Mouse (Mus musculus) MEL (cell line): Measurements from ENCODE around the gene Isca1. TPM values are rescaled to one million over a fixed set of nuclear protein-coding genes. Genes with fewer than 3 reads are reported as not detected.

Source experiments
- DNase-seq: peaks from one replicate; pipeline ENCODE4 v3.0.0; 2011; ENCODE audit warnings: low read depth, low spot score
- H3K27ac ChIP-seq: 2 replicates; pipeline ENCODE4 v1.5.1; 2012; ENCODE audit warnings: low read depth, mild to moderate bottlenecking, control low read depth, low read length, moderate library complexity; ENCODE audit not compliant: control insufficient read depth
- H3K27me3 ChIP-seq, 2 experiments: fragments of 150-350 bp in 1 of 2; sonication (generic) in 1 of 2; 2 replicates each; pipeline ENCODE4 v1.6.1; 2012; ENCODE audit warnings: low read length in 2 of 2, mild to moderate bottlenecking in 2 of 2, improper control_type of control experiment in 1 of 2, moderate library complexity in 1 of 2; ENCODE audit not compliant: insufficient read depth in 2 of 2, control insufficient read depth in 1 of 2
- H3K36me3 ChIP-seq, 2 experiments: 2 replicates each; pipeline ENCODE4 v1.6.1; 2012 to 2014; ENCODE audit warnings: low read length in 2 of 2, improper control_type of control experiment in 1 of 2, inconsistent platforms in 1 of 2, mild to moderate bottlenecking in 1 of 2; ENCODE audit not compliant: insufficient read depth in 2 of 2, control insufficient read depth in 1 of 2
- H3K4me1 ChIP-seq, 2 experiments: fragments of 150-350 bp in 1 of 2; sonication (generic) in 1 of 2; 2 replicates each; pipeline ENCODE4 v1.6.1; 2012; ENCODE audit warnings: low read length in 2 of 2, improper control_type of control experiment in 1 of 2, mild to moderate bottlenecking in 1 of 2; ENCODE audit not compliant: insufficient read depth in 2 of 2, control insufficient read depth in 1 of 2
- H3K4me3 ChIP-seq, 2 experiments: fragments of 150-350 bp in 1 of 2; sonication (generic) in 1 of 2; 2 replicates each; pipeline ENCODE4 v1.5.1; 2012; ENCODE audit warnings: low read depth in 2 of 2, low read length in 2 of 2, mild to moderate bottlenecking in 2 of 2, moderate library complexity in 2 of 2, control low read depth in 1 of 2, improper control_type of control experiment in 1 of 2; ENCODE audit not compliant: control insufficient read depth in 1 of 2, insufficient read depth in 1 of 2
- H3K79me2 ChIP-seq: 2 replicates; pipeline ENCODE4 v1.6.1; 2012; ENCODE audit warnings: mild to moderate bottlenecking, low read length, moderate library complexity; ENCODE audit not compliant: control insufficient read depth, poor library complexity, insufficient read depth
- H3K9ac ChIP-seq: 2 replicates; pipeline ENCODE4 v1.6.1; 2012; ENCODE audit warnings: low read depth, mild to moderate bottlenecking, control low read depth, low read length, moderate library complexity; ENCODE audit not compliant: control insufficient read depth, poor library complexity, severe bottlenecking
- H3K9me3 ChIP-seq: fragments of 150-350 bp; sonication (generic); replicated peaks from 2 replicates; pipeline ENCODE4 v1.6.1; 2012; ENCODE audit warnings: mild to moderate bottlenecking, low read length, improper control_type of control experiment, moderate library complexity; ENCODE audit not compliant: insufficient read depth
- BHLHE40 ChIP-seq: IDR thresholded peaks from 2 replicates; pipeline ENCODE4 v1.6.1; 2012; ENCODE audit warnings: low read depth, mild to moderate bottlenecking, inconsistent platforms, low read length, improper control_type of control experiment, borderline replicate concordance
- CHD1 ChIP-seq: IDR thresholded peaks from 2 replicates; pipeline ENCODE4 v1.6.1; 2012; ENCODE audit warnings: low read depth, mild to moderate bottlenecking, inconsistent platforms, low read length, improper control_type of control experiment
- CHD2 ChIP-seq: IDR thresholded peaks from 2 replicates; pipeline ENCODE4 v1.6.1; 2011; ENCODE audit warnings: low read length, improper control_type of control experiment
- CTCF ChIP-seq, 3 experiments: IDR thresholded peaks in 2 of 3; conservative IDR thresholded peaks in 1 of 3; 2 replicates each; pipeline ENCODE4 v1.5.1; 2011 to 2012; ENCODE audit warnings: low read length in 3 of 3, low read depth in 2 of 3, mild to moderate bottlenecking in 2 of 3, improper control_type of control experiment in 1 of 3, inconsistent platforms in 1 of 3, mixed read lengths in 1 of 3, moderate library complexity in 1 of 3; ENCODE audit not compliant: control insufficient read depth in 1 of 3, insufficient read depth in 1 of 3, poor library complexity in 1 of 3, severe bottlenecking in 1 of 3
- E2F4 ChIP-seq: IDR thresholded peaks from 2 replicates; pipeline ENCODE4 v1.6.1; 2011; ENCODE audit warnings: low read depth, low read length, improper control_type of control experiment, borderline replicate concordance
- ELF1 ChIP-seq: IDR thresholded peaks from 2 replicates; pipeline ENCODE4 v1.6.1; 2014; ENCODE audit warnings: low read depth, mild to moderate bottlenecking, inconsistent platforms, low read length, improper control_type of control experiment, moderate library complexity
- ETS1 ChIP-seq: IDR thresholded peaks from 2 replicates; pipeline ENCODE4 v1.6.1; 2012; ENCODE audit warnings: low read depth, mild to moderate bottlenecking, inconsistent platforms, low read length, improper control_type of control experiment, moderate library complexity
- GABPA ChIP-seq: IDR thresholded peaks from 2 replicates; pipeline ENCODE4 v1.6.1; 2012; ENCODE audit warnings: low read depth, mild to moderate bottlenecking, inconsistent platforms, low read length, improper control_type of control experiment, moderate library complexity
- HCFC1 ChIP-seq: IDR thresholded peaks from 2 replicates; pipeline ENCODE4 v1.6.1; 2012; ENCODE audit warnings: low read depth, mild to moderate bottlenecking, inconsistent platforms, low read length, improper control_type of control experiment, moderate library complexity
- JUND ChIP-seq: IDR thresholded peaks from 2 replicates; pipeline ENCODE4 v1.6.1; 2011; ENCODE audit warnings: low read depth, mild to moderate bottlenecking, improper control_type of control experiment, low read length
- KAT2A ChIP-seq: conservative IDR thresholded peaks from 2 replicates; pipeline ENCODE4 v1.6.1; 2012; ENCODE audit warnings: low read depth, low read length, improper control_type of control experiment, inconsistent platforms
- MAFK ChIP-seq: IDR thresholded peaks from 2 replicates; pipeline ENCODE4 v1.6.1; 2011; ENCODE audit warnings: low read depth, mild to moderate bottlenecking, low read length, improper control_type of control experiment, borderline replicate concordance
- MAX ChIP-seq: IDR thresholded peaks from 2 replicates; pipeline ENCODE4 v1.6.1; 2011; ENCODE audit warnings: low read length, improper control_type of control experiment
- MAZ ChIP-seq: IDR thresholded peaks from 2 replicates; pipeline ENCODE4 v1.6.1; 2012; ENCODE audit warnings: low read depth, mild to moderate bottlenecking, inconsistent platforms, low read length, improper control_type of control experiment
- MEF2A ChIP-seq: IDR thresholded peaks from 2 replicates; pipeline ENCODE4 v1.6.1; 2014; ENCODE audit warnings: low read depth, mild to moderate bottlenecking, inconsistent platforms, low read length, improper control_type of control experiment; ENCODE audit not compliant: poor library complexity, insufficient replicate concordance, severe bottlenecking; ENCODE audit errors: extremely low read depth
- MXI1 ChIP-seq: IDR thresholded peaks from 2 replicates; pipeline ENCODE4 v1.6.1; 2011; ENCODE audit warnings: mild to moderate bottlenecking, low read depth, low read length, improper control_type of control experiment
- MYB ChIP-seq: IDR thresholded peaks from 2 replicates; pipeline ENCODE4 v1.6.1; 2011; ENCODE audit warnings: mild to moderate bottlenecking, low read depth, low read length, improper control_type of control experiment
- MYC ChIP-seq: IDR thresholded peaks from 2 replicates; pipeline ENCODE4 v1.6.1; 2011; ENCODE audit warnings: low read depth, mild to moderate bottlenecking, low read length, improper control_type of control experiment, moderate library complexity
- NRF1 ChIP-seq: IDR thresholded peaks from 2 replicates; pipeline ENCODE4 v1.6.1; 2014; ENCODE audit warnings: low read depth, mild to moderate bottlenecking, inconsistent platforms, low read length, improper control_type of control experiment, moderate library complexity; ENCODE audit not compliant: poor library complexity, insufficient read depth, severe bottlenecking
- POLR2A ChIP-seq, 2 experiments: IDR thresholded peaks; 2 replicates each; pipeline ENCODE4 v1.6.1; 2011 to 2012; ENCODE audit warnings: low read length in 2 of 2, mild to moderate bottlenecking in 2 of 2, control low read depth in 1 of 2, improper control_type of control experiment in 1 of 2, low read depth in 1 of 2, moderate library complexity in 1 of 2; ENCODE audit not compliant: control insufficient read depth in 1 of 2, insufficient read depth in 1 of 2, poor library complexity in 1 of 2
- POLR2AphosphoS2 ChIP-seq: IDR thresholded peaks from 2 replicates; pipeline ENCODE4 v1.6.1; 2011; ENCODE audit warnings: low read length, improper control_type of control experiment
- POLR2AphosphoS5 ChIP-seq: IDR thresholded peaks from 2 replicates; pipeline ENCODE4 v1.6.1; 2012; ENCODE audit warnings: low read depth, borderline replicate concordance, mild to moderate bottlenecking, inconsistent platforms, low read length, moderate library complexity, mixed read lengths
- RAD21 ChIP-seq: IDR thresholded peaks from 2 replicates; pipeline ENCODE4 v1.6.1; 2011; ENCODE audit warnings: mild to moderate bottlenecking, low read depth, low read length, improper control_type of control experiment
- RCOR1 ChIP-seq: IDR thresholded peaks from 2 replicates; pipeline ENCODE4 v1.6.1; 2012; ENCODE audit warnings: low read depth, mild to moderate bottlenecking, inconsistent platforms, low read length, improper control_type of control experiment
- SIN3A ChIP-seq: IDR thresholded peaks from 2 replicates; pipeline ENCODE4 v1.6.1; 2012; ENCODE audit warnings: low read length, improper control_type of control experiment, inconsistent platforms
- SMC3 ChIP-seq: IDR thresholded peaks from 2 replicates; pipeline ENCODE4 v1.6.1; 2011; ENCODE audit warnings: low read depth, low read length, improper control_type of control experiment
- TAL1 ChIP-seq: IDR thresholded peaks from 2 replicates; pipeline ENCODE4 v1.6.1; 2012; ENCODE audit warnings: mild to moderate bottlenecking, inconsistent platforms, low read length, moderate library complexity, mixed read lengths
- TBP ChIP-seq: IDR thresholded peaks from 2 replicates; pipeline ENCODE4 v1.8.0; 2011; ENCODE audit warnings: low read depth, low read length, improper control_type of control experiment
- UBTF ChIP-seq: IDR thresholded peaks from 2 replicates; pipeline ENCODE4 v1.6.1; 2012; ENCODE audit warnings: low read depth, mild to moderate bottlenecking, inconsistent platforms, low read length, improper control_type of control experiment, moderate library complexity, borderline replicate concordance; ENCODE audit not compliant: insufficient read depth
- USF1 ChIP-seq: IDR thresholded peaks from 2 replicates; pipeline ENCODE4 v1.6.1; 2014; ENCODE audit warnings: low read depth, mild to moderate bottlenecking, inconsistent platforms, low read length, improper control_type of control experiment, moderate library complexity
- USF2 ChIP-seq, 2 experiments: IDR thresholded peaks; 2 replicates each; pipeline ENCODE4 v1.6.1; 2011 to 2012; ENCODE audit warnings: improper control_type of control experiment in 2 of 2, low read length in 2 of 2, borderline replicate concordance in 1 of 2, inconsistent platforms in 1 of 2, low read depth in 1 of 2, mild to moderate bottlenecking in 1 of 2; ENCODE audit not compliant: insufficient read depth in 1 of 2
- ZKSCAN1 ChIP-seq: IDR thresholded peaks from 2 replicates; pipeline ENCODE4 v1.6.1; 2012; ENCODE audit warnings: low read depth, mild to moderate bottlenecking, inconsistent platforms, low read length, improper control_type of control experiment, moderate library complexity
- ZMIZ1 ChIP-seq: IDR thresholded peaks from 2 replicates; pipeline ENCODE4 v1.6.1; 2012; ENCODE audit warnings: low read depth, mild to moderate bottlenecking, inconsistent platforms, low read length, improper control_type of control experiment, moderate library complexity
- ZNF384 ChIP-seq: IDR thresholded peaks from 2 replicates; pipeline ENCODE4 v1.6.1; 2012; ENCODE audit warnings: low read depth, mild to moderate bottlenecking, inconsistent platforms, low read length, improper control_type of control experiment
- polyA plus RNA-seq, 2 experiments: library from polyadenylated mRNA; stranded (reverse) in 1 of 2; unstranded in 1 of 2; fragments of >175 nt in 1 of 2; fragments of >200 nt in 1 of 2; gene quantifications; 2 replicates each; pipeline versions ENCODE4 v1.2.1 to v1.2.4; 2012; ENCODE audit warnings: low replicate concordance in 2 of 2, low read depth in 1 of 2; ENCODE audit not compliant: insufficient read length in 2 of 2, insufficient read depth in 1 of 2, missing spikeins in 1 of 2
- total RNA-seq: library from RNA; depleted of rRNA; stranded (reverse); fragments of 300-350 nt; gene quantifications from 2 replicates; pipeline ENCODE4 v1.2.3, GENCODE M21; 2012

Gene Isca1
- total and polyA plus RNA-seq, 3 experiments = 31.2 to 76.3 (median 63.5) TPM

- TF ChIP-seq MYC = peak; percentile 91
- TF ChIP-seq RCOR1 = 0 out of 2 replicates have a peak, but pooled peaks have one; percentile 17
- peak in 1 of 2 experiments; percentile 48; a peak in 1 of 4 replicates for TF ChIP-seq POLR2A (IDR thresholded peaks at IDR 0.05; ENCODE audit: control insufficient read depth in 1 of 2, insufficient read depth in 1 of 2, low read depth in 1 of 2, low read length in 2 of 2, poor library complexity in 1 of 2)
- TF ChIP-seq ZKSCAN1 = no peak
- TF ChIP-seq USF1 = peak; percentile 27; the same call in 1 of the 2 replicates
- TF ChIP-seq GABPA = no peak
- TF ChIP-seq JUND = 0 out of 2 replicates have a peak, but pooled peaks have one; percentile 30
- TF ChIP-seq MEF2A = no peak
- TF ChIP-seq MAFK = peak; percentile 63; the same call in 1 of the 2 replicates
- no peak for TF ChIP-seq RAD21
- peak; percentile 90 for TF ChIP-seq MYB
- no peak for TF ChIP-seq ELF1
- TF ChIP-seq CHD1 = 0 out of 2 replicates have a peak, but pooled peaks have one; percentile 4
- TF ChIP-seq NRF1 = no peak
- TF ChIP-seq TAL1 = peak; percentile 99
- TF ChIP-seq MXI1 = peak; percentile 84
- no peak for TF ChIP-seq E2F4
- no peak for TF ChIP-seq HCFC1
- peak; percentile 94 for TF ChIP-seq SIN3A
- peak; percentile 76 for TF ChIP-seq POLR2AphosphoS2
- TF ChIP-seq TBP = peak; percentile 42
- peak; percentile 84 for TF ChIP-seq MAX
- TF ChIP-seq MAZ = peak; percentile 42; the same call in 1 of the 2 replicates
- no peak; the same call in 1 of the 2 replicates for TF ChIP-seq ZMIZ1
Measured at GRCm38 (mm10) chr13:59814109-59814591, 44.5 kb upstream of the Isca1 start (continued).

DNA sequence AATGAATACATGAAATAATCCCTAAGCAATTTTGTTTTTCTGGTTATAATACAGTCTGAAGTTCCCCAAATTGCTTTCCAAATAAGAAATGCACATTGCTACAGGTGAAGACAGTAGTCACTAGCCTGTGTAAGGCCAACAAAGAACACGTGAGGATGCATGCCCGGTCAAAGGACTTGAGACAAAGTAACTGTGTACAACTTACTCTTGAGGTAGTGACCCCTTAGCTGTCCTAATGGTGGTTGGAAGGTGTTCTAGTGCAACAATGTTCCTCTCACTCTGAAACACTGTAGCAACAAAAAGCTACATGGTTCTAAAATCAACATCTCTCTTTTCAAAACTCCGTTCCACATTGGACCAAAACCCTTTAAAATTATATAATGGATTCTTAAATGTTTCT lies 42.0 kb upstream of the Isca1 start:
- Histone ChIP-seq H3K4me1 (peaks cover 19 to 38% of the 10 kb centered on the region in 2 experiments), H3K9ac (no peak overlapping the region), H3K27ac (no peak overlapping the region), H3K4me3 (no peak overlapping the region), H3K27me3 (no peaks in the 10 kb centered on the region), H3K9me3 (no peaks in the 10 kb centered on the region), H3K36me3 (peaks cover 49 to 63% of the 10 kb centered on the region in 2 experiments), H3K79me2 (peaks cover 9% of the 10 kb centered on the region)
- TF ChIP-seq USF2 (IDR thresholded peaks at IDR 0.05; ENCODE audit: borderline replicate concordance in 1 of 2, insufficient read depth in 1 of 2, low read depth in 1 of 2, low read length in 2 of 2) (no peak), NRF1 (no peak), ELF1 (no peak), CTCF (IDR thresholded peaks at IDR 0.05 in 2 of 3, conservative IDR thresholded peaks at IDR 0.05 in 1 of 3; ENCODE audit: control insufficient read depth in 1 of 3, insufficient read depth in 1 of 3, low read depth in 2 of 3, low read length in 3 of 3, poor library complexity in 1 of 3, severe bottlenecking in 1 of 3) (no peak), MAFK (no peak), ZMIZ1 (no peak), BHLHE40 (no peak), SMC3 (no peak), ETS1 (no peak), HCFC1 (no peak), POLR2AphosphoS5 (no peak), MAX (no peak), CHD2 (no peak), ZNF384 (no peak), E2F4 (no peak), POLR2AphosphoS2 (no peak), KAT2A (no peak), UBTF (no peak), USF1 (no peak)
- DNase-seq = no peak
